Mouse (Mus musculus): ENCODE data around the gene Carf. TPM values are rescaled to one million over a fixed set of nuclear protein-coding genes. Genes with fewer than 3 reads are reported as not detected.
"Not testable (repeated sequence)": the region's sequence is repeated elsewhere in the genome, so short reads cannot be mapped to it uniquely, and the experiment has no call there.

Carf gene
- 9.0 and 9.3 TPM in 2 replicates for polyA plus RNA-seq (2012; rRNA removed)
- polyA plus RNA-seq (2014; fragmentation: Nextera tagmentation; extraction: Ambion mirVana) = 8.6 and 9.4 TPM in 2 replicates

DNA sequence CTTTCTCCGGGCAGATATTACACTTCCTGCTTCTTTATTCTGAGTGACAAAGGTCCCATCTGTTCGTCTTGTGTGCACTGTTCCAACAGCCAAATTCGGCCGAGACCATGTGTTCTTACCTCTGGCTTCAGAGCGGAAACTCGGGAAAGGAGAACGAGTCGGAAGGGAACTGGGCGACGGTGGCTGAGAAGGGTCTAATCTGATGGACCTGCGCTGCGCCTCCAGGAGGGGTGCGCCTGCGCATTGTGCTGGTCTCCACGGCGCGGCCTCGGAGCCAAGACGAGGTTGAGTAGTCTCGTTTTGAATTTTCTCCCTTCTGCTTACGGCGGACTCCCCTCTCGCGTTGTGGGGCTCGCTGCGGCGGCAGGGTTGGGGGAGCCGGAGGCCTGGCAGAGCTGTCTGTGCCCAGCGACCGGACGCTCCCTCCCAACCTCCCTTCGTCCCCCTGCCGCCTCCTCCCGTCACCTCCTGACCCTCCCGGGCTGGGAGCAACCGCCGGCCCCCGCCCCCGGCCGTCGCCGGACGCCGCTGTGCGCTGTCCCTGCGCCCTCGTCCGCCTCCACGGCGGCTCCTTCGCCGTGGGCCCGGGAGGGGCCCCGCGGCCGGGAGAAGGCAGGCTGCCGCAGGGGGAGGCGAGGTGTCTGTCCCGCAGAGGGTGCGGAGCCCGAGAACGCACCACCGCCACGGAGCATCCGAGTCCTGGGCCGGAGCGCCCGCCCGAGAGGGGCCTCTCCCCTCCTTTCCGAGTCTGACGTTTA, at the start of gene Carf, which contains the start of gene Wdr12:
Gene Carf, plus strand, starts transcription at position 224 of the 758 bp plus-strand sequence.
Gene Wdr12, minus strand, starts transcription at position 622 of the 758 bp plus-strand sequence.
- peak within 1 kb of the TSS; percentile 85 for H3K9ac ChIP-seq (ENCODE audit: low read depth, low read length, severe bottlenecking)
- peak within 1 kb of the TSS; percentile 71 for H3K4me2 ChIP-seq (replicated peaks; ENCODE audit: low read depth, low read length, severe bottlenecking)
- peak; percentile 98 for ATAC-seq (ENCODE audit: low FRiP score, low read depth)
- 0 out of 2 replicates have a peak, but pooled peaks cover 4% of the 10 kb centered on the region for H3K4me1 ChIP-seq (ENCODE audit: control insufficient read depth, insufficient read depth, low read length)
- H3K27ac ChIP-seq (replicated peaks; ENCODE audit: low read depth, low read length) = peak within 1 kb of the TSS; percentile 96
- no peaks in the 10 kb centered on the region for H3K27me3 ChIP-seq (ENCODE audit: control insufficient read depth, insufficient read depth, low read length)
- DNase-seq (ENCODE audit: low spot score) = peak; percentile 98
- WGBS = under 1% methylated on average over 50 of the region's 71 CpGs
- H3K9me3 ChIP-seq (ENCODE audit: control insufficient read depth, low read length) = no peaks in the 10 kb centered on the region
- peak within 1 kb of the TSS; percentile 66 for H3K4me3 ChIP-seq (replicated peaks; ENCODE audit: low read length)
- H3K36me3 ChIP-seq (ENCODE audit: control insufficient read depth, insufficient read depth, low read length) = peaks cover 8% of the 10 kb centered on the region
- TF ChIP-seq POLR2A (IDR thresholded peaks at IDR 0.05; ENCODE audit: borderline replicate concordance, extremely low read depth, insufficient read depth, insufficient read length) = peak; percentile 93; the same call in 1 of the 2 replicates

DNA sequence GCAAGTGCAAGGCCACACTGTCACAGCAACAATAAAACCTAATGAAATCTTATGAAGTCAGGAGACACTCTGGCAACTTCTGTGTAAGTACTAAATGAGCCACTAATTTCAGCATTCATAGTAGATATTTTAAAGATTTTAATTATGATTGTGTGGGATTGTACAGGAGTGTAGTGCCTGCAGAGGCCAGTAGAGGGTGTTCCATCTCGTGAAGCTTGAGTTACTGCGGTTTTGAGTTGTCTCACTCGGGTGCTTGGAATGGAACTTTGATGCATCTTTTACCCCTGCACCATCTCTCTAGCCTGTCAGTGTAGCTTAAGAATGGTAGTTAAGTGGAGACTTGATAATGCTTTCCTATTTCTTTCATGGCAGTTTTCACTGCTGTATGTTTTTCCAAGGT, 43.4 kb upstream of the Carf start:
- ATAC-seq (ENCODE audit: low FRiP score, low read depth) (no peak), DNase-seq (ENCODE audit: low spot score) (no peak)
- H3K4me2 ChIP-seq (replicated peaks; ENCODE audit: low read depth, low read length, severe bottlenecking) = no peak overlapping the region
- no peaks in the 10 kb centered on the region for H3K4me1 ChIP-seq (ENCODE audit: control insufficient read depth, insufficient read depth, low read length)
- WGBS = 39% methylated on average over 3 of the region's 3 CpGs
- H3K27ac ChIP-seq (replicated peaks; ENCODE audit: low read depth, low read length) = no peak overlapping the region
- H3K27me3 ChIP-seq (ENCODE audit: control insufficient read depth, insufficient read depth, low read length) = no peaks in the 10 kb centered on the region
- H3K9ac ChIP-seq (ENCODE audit: low read depth, low read length, severe bottlenecking) = no peak overlapping the region
- H3K9me3 ChIP-seq (ENCODE audit: control insufficient read depth, low read length) = no peaks in the 10 kb centered on the region
- no peak overlapping the region for H3K4me3 ChIP-seq (replicated peaks; ENCODE audit: low read length)
- H3K36me3 ChIP-seq (ENCODE audit: control insufficient read depth, insufficient read depth, low read length) = no peaks in the 10 kb centered on the region
- no peak for TF ChIP-seq POLR2A (IDR thresholded peaks at IDR 0.05; ENCODE audit: borderline replicate concordance, extremely low read depth, insufficient read depth, insufficient read length)

DNA sequence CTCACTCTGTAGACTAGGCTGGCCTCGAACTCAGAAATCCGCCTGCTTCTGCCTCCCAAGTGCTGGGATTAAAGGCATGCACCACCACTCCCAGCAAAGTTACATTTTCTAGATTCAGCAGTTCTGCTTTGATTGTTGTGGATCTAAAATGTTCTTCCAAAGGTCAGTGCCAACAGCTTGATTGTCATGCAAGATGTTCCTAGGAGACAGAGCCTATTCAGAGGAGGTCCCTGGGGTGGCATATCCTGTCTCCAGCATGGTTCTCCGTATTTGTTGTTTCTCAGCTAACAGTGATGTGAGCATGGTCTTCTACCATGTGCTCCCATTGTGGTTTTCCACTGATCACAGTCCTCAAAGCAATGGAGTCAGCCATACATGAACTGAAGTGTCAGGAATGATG, 41.7 kb upstream of the Carf start:
- no peaks in the 10 kb centered on the region for H3K9me3 ChIP-seq (ENCODE audit: control insufficient read depth, low read length)
- no peaks in the 10 kb centered on the region for H3K36me3 ChIP-seq (ENCODE audit: control insufficient read depth, insufficient read depth, low read length)
- H3K27me3 ChIP-seq (ENCODE audit: control insufficient read depth, insufficient read depth, low read length) = no peaks in the 10 kb centered on the region
- 82% methylated on average over 3 of the region's 3 CpGs for WGBS
- no peak for ATAC-seq (ENCODE audit: low FRiP score, low read depth)
- no peaks in the 10 kb centered on the region for H3K4me1 ChIP-seq (ENCODE audit: control insufficient read depth, insufficient read depth, low read length)
- TF ChIP-seq POLR2A (IDR thresholded peaks at IDR 0.05; ENCODE audit: borderline replicate concordance, extremely low read depth, insufficient read depth, insufficient read length) = no peak
- H3K27ac ChIP-seq (replicated peaks; ENCODE audit: low read depth, low read length) = no peak overlapping the region
- no peak overlapping the region for H3K4me2 ChIP-seq (replicated peaks; ENCODE audit: low read depth, low read length, severe bottlenecking)
- DNase-seq (ENCODE audit: low spot score) = no peak
- no peak overlapping the region for H3K9ac ChIP-seq (ENCODE audit: low read depth, low read length, severe bottlenecking)
- H3K4me3 ChIP-seq (replicated peaks; ENCODE audit: low read length) = no peak overlapping the region

DNA sequence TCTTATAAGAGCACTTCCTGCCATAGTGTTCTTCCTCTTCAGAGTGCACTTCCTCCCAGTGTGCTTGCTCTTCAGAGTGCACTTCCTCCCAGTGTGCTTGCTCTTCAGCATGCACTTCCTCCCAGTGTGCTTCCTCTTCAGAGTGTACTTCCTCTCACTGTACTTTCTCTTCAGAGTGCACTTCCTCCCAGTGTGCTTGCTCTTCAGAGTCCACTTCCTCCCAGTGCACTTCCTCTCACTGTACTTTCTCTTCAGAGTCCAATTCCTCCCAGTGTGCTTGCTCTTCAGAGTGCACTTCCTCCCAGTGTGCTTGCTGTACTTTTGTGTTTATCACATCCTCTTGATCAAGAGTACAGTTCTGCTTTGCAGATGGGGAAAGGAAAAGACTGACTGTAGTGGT, 27.3 kb upstream of the Carf start:
- not testable (repeated sequence) for H3K9ac ChIP-seq (ENCODE audit: low read depth, low read length, severe bottlenecking); H3K4me2 ChIP-seq (replicated peaks; ENCODE audit: low read depth, low read length, severe bottlenecking); H3K9me3 ChIP-seq (ENCODE audit: control insufficient read depth, low read length); H3K4me3 ChIP-seq (replicated peaks; ENCODE audit: low read length); H3K27ac ChIP-seq (replicated peaks; ENCODE audit: low read depth, low read length); DNase-seq (ENCODE audit: low spot score); H3K4me1 ChIP-seq (ENCODE audit: control insufficient read depth, insufficient read depth, low read length); H3K36me3 ChIP-seq (ENCODE audit: control insufficient read depth, insufficient read depth, low read length); H3K27me3 ChIP-seq (ENCODE audit: control insufficient read depth, insufficient read depth, low read length); ATAC-seq (ENCODE audit: low FRiP score, low read depth)

DNA sequence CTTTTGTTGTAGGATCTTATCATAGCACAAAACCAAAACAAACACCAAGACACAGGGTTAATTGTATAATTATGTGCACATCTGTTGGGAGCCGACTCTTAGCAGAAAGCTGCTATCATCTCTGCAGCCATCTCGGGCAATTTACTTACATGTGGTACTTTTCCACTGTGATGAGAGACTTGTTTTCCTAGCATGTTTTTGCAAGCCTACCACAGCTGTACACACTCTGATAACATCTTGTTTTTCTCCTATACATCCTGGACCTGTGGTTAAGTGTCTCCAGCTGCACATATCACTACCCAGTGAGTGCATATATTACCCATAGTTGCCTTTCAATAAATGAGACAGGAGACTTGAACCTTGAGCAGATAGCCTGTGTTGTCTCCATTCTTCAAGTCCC, 23.1 kb upstream of the Carf start:
- Histone ChIP-seq H3K27ac (replicated peaks; ENCODE audit: low read depth, low read length) (no peak overlapping the region), H3K9ac (ENCODE audit: low read depth, low read length, severe bottlenecking) (no peak overlapping the region), H3K4me3 (replicated peaks; ENCODE audit: low read length) (no peak overlapping the region), H3K9me3 (ENCODE audit: control insufficient read depth, low read length) (no peaks in the 10 kb centered on the region), H3K36me3 (ENCODE audit: control insufficient read depth, insufficient read depth, low read length) (peaks cover 31% of the 10 kb centered on the region), H3K4me2 (replicated peaks; ENCODE audit: low read depth, low read length, severe bottlenecking) (no peak overlapping the region), H3K27me3 (ENCODE audit: control insufficient read depth, insufficient read depth, low read length) (no peaks in the 10 kb centered on the region), H3K4me1 (ENCODE audit: control insufficient read depth, insufficient read depth, low read length) (no peaks in the 10 kb centered on the region)
- ATAC-seq (ENCODE audit: low FRiP score, low read depth) (no peak), DNase-seq (ENCODE audit: low spot score) (no peak)
- TF ChIP-seq POLR2A (IDR thresholded peaks at IDR 0.05; ENCODE audit: borderline replicate concordance, extremely low read depth, insufficient read depth, insufficient read length) = no peak
- 66% methylated on average over 2 of the region's 2 CpGs for WGBS

Measured in limb, embryonic 14.5 days (tissue).